Mouse (Mus musculus) erythroid progenitor cell, adult 5-6 weeks (primary cell): Measurements from ENCODE around the gene Olfr1158. TPM values are rescaled to one million over a fixed set of nuclear protein-coding genes. Genes with fewer than 3 reads are reported as not detected.
"Not testable (repeated sequence)": the region's sequence is repeated elsewhere in the genome, so short reads cannot be mapped to it uniquely, and the experiment has no call there.

ENCODE experiments used
- ATAC-seq: replicated peaks from 2 replicates; pipeline ENCODE4 v1.8.0; 2016; ENCODE audit warnings: moderate number of reproducible peaks, mild to moderate bottlenecking, moderate TSS enrichment, inconsistent platforms; ENCODE audit not compliant: poor library complexity, low FRiP score, severe bottlenecking
- total RNA-seq, 2 experiments: library from RNA; stranded (forward) in 1 of 2; stranded (reverse) in 1 of 2; fragments of 150-400 nt in 1 of 2; fragments of 186-747, 209-891 nt in 1 of 2; gene quantifications; 2 replicates each; pipeline versions ENCODE4 v1.2.3 to v1.2.4; 2015 to 2017; ENCODE audit warnings: low replicate concordance in 2 of 2

The Olfr1158 gene
- total RNA-seq (2015; ENCODE audit: low replicate concordance) = not detected in 2 replicates
- not detected in 2 replicates for total RNA-seq (2017; ENCODE audit: low replicate concordance)

- no peak for ATAC-seq
Observed at GRCm38 (mm10) chr2:87989813-87990212, at the start of gene Olfr1158. Gene Olfr1158, plus strand, starts transcription at chr2:87990113.

- ATAC-seq = no peak
Observed at GRCm38 (mm10) chr2:87945037-87945436, 44.9 kb upstream of the Olfr1158 start, which contains the start of gene Olfr1155. Gene Olfr1155, minus strand, starts transcription at chr2:87945137.

GRCm38 (mm10) chr2:87953000-87953399, 36.9 kb upstream of the Olfr1158 start, which contains the start of gene Olfr1156:
Gene Olfr1156, minus strand, starts transcription at chr2:87953100.
- ATAC-seq = no peak

- no peak for ATAC-seq
Observed at GRCm38 (mm10) chr2:87968199-87968598, 21.7 kb upstream of the Olfr1158 start, which contains the start of gene Olfr1157. Gene Olfr1157, minus strand, starts transcription at chr2:87968299.

- ATAC-seq = no peak
Observed at GRCm38 (mm10) chr2:87974563-87974962, 15.3 kb upstream of the Olfr1158 start, which contains the start of gene Olfr74. Gene Olfr74, minus strand, starts transcription at chr2:87974663.

GRCm38 (mm10) chr2:88007515-88008318, 17.8 kb downstream of the Olfr1158 start, which contains the start of gene Olfr1160:
Gene Olfr1160, minus strand, starts transcription at chr2:88008268.
- ATAC-seq = no peak

GRCm38 (mm10) chr2:88022474-88022873, 32.6 kb downstream of the Olfr1158 start, which contains the start of gene Olfr1161:
Gene Olfr1161, plus strand, starts transcription at chr2:88022774.
- ATAC-seq = not testable (repeated sequence)

- no peak for ATAC-seq
Observed at GRCm38 (mm10) chr2:88037599-88037998, 47.7 kb downstream of the Olfr1158 start, which contains the start of gene Olfr73. Gene Olfr73, minus strand, starts transcription at chr2:88037699.

Other genes with a start within 250 kb of the Olfr1158 start
- not detected in 2 replicates for gene Olfr1140, start 246.4 kb upstream of the Olfr1158 start, total RNA-seq (2015; ENCODE audit: low replicate concordance)
- not detected in 2 replicates for gene Olfr1140, start 246.4 kb upstream of the Olfr1158 start, total RNA-seq (2017; ENCODE audit: low replicate concordance)
- gene Olfr1141, start 236.1 kb upstream of the Olfr1158 start, total RNA-seq (2015; ENCODE audit: low replicate concordance) = not detected in 2 replicates
- not detected in 2 replicates for gene Olfr1141, start 236.1 kb upstream of the Olfr1158 start, total RNA-seq (2017; ENCODE audit: low replicate concordance)
- gene Olfr152, start 210.6 kb upstream of the Olfr1158 start, total RNA-seq (2015; ENCODE audit: low replicate concordance) = not detected in 2 replicates
- gene Olfr152, start 210.6 kb upstream of the Olfr1158 start, total RNA-seq (2017; ENCODE audit: low replicate concordance) = not detected in 2 replicates
- gene Olfr1143, start 189.5 kb upstream of the Olfr1158 start, total RNA-seq (2015; ENCODE audit: low replicate concordance) = not detected in 2 replicates
- not detected in 2 replicates for gene Olfr1143, start 189.5 kb upstream of the Olfr1158 start, total RNA-seq (2017; ENCODE audit: low replicate concordance)
- not detected in 2 replicates for gene Olfr1145, start 180.3 kb upstream of the Olfr1158 start, total RNA-seq (2015; ENCODE audit: low replicate concordance)
- gene Olfr1145, start 180.3 kb upstream of the Olfr1158 start, total RNA-seq (2017; ENCODE audit: low replicate concordance) = not detected in 2 replicates
- not detected in 2 replicates for gene Olfr1148, start 159.6 kb upstream of the Olfr1158 start, total RNA-seq (2015; ENCODE audit: low replicate concordance)
- not detected in 2 replicates for gene Olfr1148, start 159.6 kb upstream of the Olfr1158 start, total RNA-seq (2017; ENCODE audit: low replicate concordance)
- not detected in 2 replicates for gene Olfr1150-ps1, start 146.1 kb upstream of the Olfr1158 start, total RNA-seq (2015; ENCODE audit: low replicate concordance)
- not detected in 2 replicates for gene Olfr1150-ps1, start 146.1 kb upstream of the Olfr1158 start, total RNA-seq (2017; ENCODE audit: low replicate concordance)
- not detected in 2 replicates for gene Olfr1151, start 134.3 kb upstream of the Olfr1158 start, total RNA-seq (2015; ENCODE audit: low replicate concordance)
- gene Olfr1151, start 134.3 kb upstream of the Olfr1158 start, total RNA-seq (2017; ENCODE audit: low replicate concordance) = not detected in 2 replicates
- not detected in 2 replicates for gene Olfr1152, start 123.6 kb upstream of the Olfr1158 start, total RNA-seq (2015; ENCODE audit: low replicate concordance)
- gene Olfr1152, start 123.6 kb upstream of the Olfr1158 start, total RNA-seq (2017; ENCODE audit: low replicate concordance) = not detected in 2 replicates
- not detected in 2 replicates for gene Olfr1153, start 95.2 kb upstream of the Olfr1158 start, total RNA-seq (2015; ENCODE audit: low replicate concordance)
- gene Olfr1153, start 95.2 kb upstream of the Olfr1158 start, total RNA-seq (2017; ENCODE audit: low replicate concordance) = not detected in 2 replicates
- gene Olfr1154, start 84.9 kb upstream of the Olfr1158 start, total RNA-seq (2015; ENCODE audit: low replicate concordance) = not detected in 2 replicates
- not detected in 2 replicates for gene Olfr1154, start 84.9 kb upstream of the Olfr1158 start, total RNA-seq (2017; ENCODE audit: low replicate concordance)
- not detected in 2 replicates for gene Olfr1155, start 45.0 kb upstream of the Olfr1158 start, total RNA-seq (2015; ENCODE audit: low replicate concordance)
- gene Olfr1155, start 45.0 kb upstream of the Olfr1158 start, total RNA-seq (2017; ENCODE audit: low replicate concordance) = not detected in 2 replicates
- gene Olfr1156, start 37.0 kb upstream of the Olfr1158 start, total RNA-seq (2015; ENCODE audit: low replicate concordance) = not detected in 2 replicates
- gene Olfr1156, start 37.0 kb upstream of the Olfr1158 start, total RNA-seq (2017; ENCODE audit: low replicate concordance) = not detected in 2 replicates
- not detected in 2 replicates for gene Olfr1157, start 21.8 kb upstream of the Olfr1158 start, total RNA-seq (2015; ENCODE audit: low replicate concordance)
- gene Olfr1157, start 21.8 kb upstream of the Olfr1158 start, total RNA-seq (2017; ENCODE audit: low replicate concordance) = not detected in 2 replicates
- not detected in 2 replicates for gene Olfr74, start 15.4 kb upstream of the Olfr1158 start, total RNA-seq (2015; ENCODE audit: low replicate concordance)
- gene Olfr74, start 15.4 kb upstream of the Olfr1158 start, total RNA-seq (2017; ENCODE audit: low replicate concordance) = not detected in 2 replicates
- not detected in 2 replicates for gene Olfr1160, start 18.2 kb downstream of the Olfr1158 start, total RNA-seq (2015; ENCODE audit: low replicate concordance)
- not detected in 2 replicates for gene Olfr1160, start 18.2 kb downstream of the Olfr1158 start, total RNA-seq (2017; ENCODE audit: low replicate concordance)
- not detected in 2 replicates for gene Olfr1161, start 32.7 kb downstream of the Olfr1158 start, total RNA-seq (2015; ENCODE audit: low replicate concordance)
- not detected in 2 replicates for gene Olfr1161, start 32.7 kb downstream of the Olfr1158 start, total RNA-seq (2017; ENCODE audit: low replicate concordance)
- gene Olfr73, start 47.6 kb downstream of the Olfr1158 start, total RNA-seq (2015; ENCODE audit: low replicate concordance) = not detected in 2 replicates
- gene Olfr73, start 47.6 kb downstream of the Olfr1158 start, total RNA-seq (2017; ENCODE audit: low replicate concordance) = not detected in 2 replicates
- not detected in 2 replicates for gene Olfr1162, start 61.0 kb downstream of the Olfr1158 start, total RNA-seq (2015; ENCODE audit: low replicate concordance)
- gene Olfr1162, start 61.0 kb downstream of the Olfr1158 start, total RNA-seq (2017; ENCODE audit: low replicate concordance) = not detected in 2 replicates
- not detected in 2 replicates for gene Olfr1163, start 81.7 kb downstream of the Olfr1158 start, total RNA-seq (2015; ENCODE audit: low replicate concordance)
- not detected in 2 replicates for gene Olfr1163, start 81.7 kb downstream of the Olfr1158 start, total RNA-seq (2017; ENCODE audit: low replicate concordance)
- gene Olfr1164, start 103.9 kb downstream of the Olfr1158 start, total RNA-seq (2015; ENCODE audit: low replicate concordance) = not detected in 2 replicates
- gene Olfr1164, start 103.9 kb downstream of the Olfr1158 start, total RNA-seq (2017; ENCODE audit: low replicate concordance) = not detected in 2 replicates
- gene Olfr1166, start 138.2 kb downstream of the Olfr1158 start, total RNA-seq (2015; ENCODE audit: low replicate concordance) = not detected in 2 replicates
- gene Olfr1166, start 138.2 kb downstream of the Olfr1158 start, total RNA-seq (2017; ENCODE audit: low replicate concordance) = not detected in 2 replicates
- not detected in 2 replicates for gene Olfr1167, start 165.1 kb downstream of the Olfr1158 start, total RNA-seq (2015; ENCODE audit: low replicate concordance)
- gene Olfr1167, start 165.1 kb downstream of the Olfr1158 start, total RNA-seq (2017; ENCODE audit: low replicate concordance) = not detected in 2 replicates
- not detected in 2 replicates for gene Olfr1168, start 191.8 kb downstream of the Olfr1158 start, total RNA-seq (2015; ENCODE audit: low replicate concordance)
- gene Olfr1168, start 191.8 kb downstream of the Olfr1158 start, total RNA-seq (2017; ENCODE audit: low replicate concordance) = not detected in 2 replicates
- gene Olfr1170, start 238.2 kb downstream of the Olfr1158 start, total RNA-seq (2015; ENCODE audit: low replicate concordance) = not detected in 2 replicates
- not detected in 2 replicates for gene Olfr1170, start 238.2 kb downstream of the Olfr1158 start, total RNA-seq (2017; ENCODE audit: low replicate concordance)